Mouse (Mus musculus) Patski (cell line): ENCODE measurements at regions not wholly inside any gene's neighbourhood (a gene's known extent, or its start where the extent isn't known, plus 50 kb on each side); places are given as distances from the start of the nearest gene placed in this dataset.

Source experiments
- ATAC-seq: fragments of 100-300 bp; one replicate; pipeline ENCODE4 v1.8.0; 2021
- CTCF ChIA-PET: fragments of 350-600 bp; sonication (Branson Sonifier 250); formaldehyde crosslinking; loops from one replicate; lab custom pipeline; 2022; ENCODE audit warnings: inconsistent platforms; lab: Charles Lee
- POLR2A ChIA-PET: fragments of 350-600 bp; sonication (Branson Sonifier 250); formaldehyde crosslinking; loops from one replicate; lab custom pipeline; 2022; ENCODE audit warnings: antibody characterized with exemption, inconsistent platforms; lab: Charles Lee
- DNase-seq: peaks from one replicate; pipeline ENCODE4 v3.0.0-alpha.2; 2011; ENCODE audit warnings: low read depth, low spot score
- H3K27me3 ChIP-seq: fragments of 371-371 bp; one replicate; pipeline ENCODE4 v1.5.1; 2021
- CTCF ChIP-seq: fragments of 100-300 bp; IDR thresholded peaks from one replicate; pipeline ENCODE4 v1.5.1; 2021
- in situ Hi-C: fragments of 300-500 bp; cut with MboI; formaldehyde crosslinking; loops from 3 replicates; pipeline ENCODE4 v1.11.1; 2018; ENCODE audit warnings: low pct_unique_long_range_greater_than_20kb, mixed read lengths

GRCm38 (mm10) chr17:45894166-45894565, 138.0 kb downstream of the Vegfa start:
- ATAC-seq: no peak
- in situ Hi-C loops: no loop called here
- POLR2A ChIA-PET: interaction anchor here (1.1 kb wide), 1 partner anchor 10 kb away, joined by 4 read pairs; no protein-coding TSS in a partner anchor

GRCm38 (mm10) chr17:45893698-45894097, 138.5 kb downstream of the Vegfa start:
- in situ Hi-C loops: no loop called here
- ChIA-PET POLR2A (interaction anchor here (1.2 kb wide), 1 partner anchor 11 kb away, joined by 6 read pairs; no protein-coding TSS in a partner anchor), CTCF (interaction anchor here (0.9 to 1.7 kb wide), 3 partner anchors 12 to 238 kb away, joined by 3 to 5 read pairs (median 3); no protein-coding TSS in a partner anchor)
- ATAC-seq (no peak), DNase-seq (no peak)
- H3K27me3 ChIP-seq: peaks cover 10% of the 10 kb centered on the region
- TF ChIP-seq CTCF: no peak

More at GRCm38 (mm10) chr17:45894166-45894565, 138.0 kb downstream of the Vegfa start:
- TF ChIP-seq CTCF: no peak
- DNase-seq: no peak
- H3K27me3 ChIP-seq: peaks cover 9% of the 10 kb centered on the region
- CTCF ChIA-PET: interaction anchor here (1.0 to 1.7 kb wide), 2 partner anchors 127 to 238 kb away, joined by 3 to 5 read pairs; no protein-coding TSS in a partner anchor

GRCm38 (mm10) chr17:45893094-45893493, 139.1 kb downstream of the Vegfa start:
- TF ChIP-seq CTCF: no peak
- DNase-seq: no peak
- in situ Hi-C loops: no loop called here

GRCm38 (mm10) chr17:45889451-45889850, 142.7 kb downstream of the Vegfa start:
- ATAC-seq (no peak), DNase-seq (no peak)
- ChIA-PET POLR2A (no interaction called here), CTCF (interaction anchor here (1.0 to 1.6 kb wide), 2 partner anchors 9 to 154 kb away, joined by 3 to 4 read pairs; no protein-coding TSS in a partner anchor)
- no peak for TF ChIP-seq CTCF
- in situ Hi-C loops: no loop called here
- peaks cover 10% of the 10 kb centered on the region for H3K27me3 ChIP-seq

More at GRCm38 (mm10) chr17:45893094-45893493, 139.1 kb downstream of the Vegfa start:
- ChIA-PET CTCF (interaction anchor here (0.9 to 1.7 kb wide), 3 partner anchors 12 to 239 kb away, joined by 3 to 5 read pairs (median 3); no protein-coding TSS in a partner anchor), POLR2A (interaction anchor here (1.2 kb wide), 1 partner anchor 10 kb away, joined by 6 read pairs; no protein-coding TSS in a partner anchor)
- no peak for ATAC-seq
- H3K27me3 ChIP-seq: peaks cover 10% of the 10 kb centered on the region

- TF ChIP-seq CTCF: no peak
- in situ Hi-C loops: no loop called here
- peaks cover 10% of the 10 kb centered on the region for H3K27me3 ChIP-seq
- DNase-seq (no peak), ATAC-seq (no peak)
- CTCF ChIA-PET: interaction anchor here (1.0 to 1.6 kb wide), 2 partner anchors 8 to 154 kb away, joined by 3 to 4 read pairs; no protein-coding TSS in a partner anchor
- POLR2A ChIA-PET: no interaction called here
Observed at GRCm38 (mm10) chr17:45889051-45889450, 143.1 kb downstream of the Vegfa start.

GRCm38 (mm10) chr17:45886420-45887049, 145.6 kb downstream of the Vegfa start:
- CTCF ChIA-PET: no interaction called here

GRCm38 (mm10) chr17:45885461-45886336, 146.5 kb downstream of the Vegfa start:
- ChIA-PET CTCF (interaction anchor here (1.0 kb wide), 1 partner anchor 34 kb away, joined by 3 read pairs; no protein-coding TSS in a partner anchor), POLR2A (interaction anchor here (0.8 kb wide), 1 partner anchor 10 kb away, joined by 3 read pairs; no protein-coding TSS in a partner anchor)
- H3K27me3 ChIP-seq: peaks cover 10% of the 10 kb centered on the region
- no peak for TF ChIP-seq CTCF
- ATAC-seq (no peak), DNase-seq (no peak)
- in situ Hi-C loops: no loop called here

More at GRCm38 (mm10) chr17:45886420-45887049, 145.6 kb downstream of the Vegfa start:
- POLR2A ChIA-PET: no interaction called here
- in situ Hi-C loops: no loop called here
- peaks cover 10% of the 10 kb centered on the region for H3K27me3 ChIP-seq
- no peak for ATAC-seq
- DNase-seq: no peak
- no peak for TF ChIP-seq CTCF

GRCm38 (mm10) chr17:45884021-45884722, 148.0 kb downstream of the Vegfa start:
- H3K27me3 ChIP-seq: peaks cover 1% of the 10 kb centered on the region
- DNase-seq (no peak), ATAC-seq (no peak)
- in situ Hi-C loops: loop anchor here (5.0 kb wide), 1 partner anchor 147 kb away; no protein-coding TSS in a partner anchor
- CTCF ChIA-PET: no interaction called here
- POLR2A ChIA-PET: interaction anchor here (1.4 kb wide), 1 partner anchor 11 kb away, joined by 4 read pairs; no protein-coding TSS in a partner anchor
- TF ChIP-seq CTCF: no peak

- CTCF ChIA-PET: no interaction called here
- ATAC-seq (no peak), DNase-seq (no peak)
- TF ChIP-seq CTCF: no peak
- H3K27me3 ChIP-seq: no peaks in the 10 kb centered on the region
- POLR2A ChIA-PET: interaction anchor here (0.6 to 1.1 kb wide), 5 partner anchors 10 to 117 kb away, joined by 3 to 6 read pairs (median 3); no protein-coding TSS in a partner anchor
- in situ Hi-C loops: loop anchor here (5.0 kb wide), 1 partner anchor 145 kb away; no protein-coding TSS in a partner anchor
Observed at GRCm38 (mm10) chr17:45882682-45883081, 149.0 kb upstream of the 1600014C23Rik start.
